Mouse (Mus musculus): ENCODE measurements at regions not wholly inside any gene's neighbourhood (a gene's known extent, or its start where the extent isn't known, plus 50 kb on each side); places are given as distances from the start of the nearest gene placed in this dataset.

- DNase-seq: no peak
Measured at GRCm38 (mm10) chr7:116882268-116882964, 378.2 kb downstream of the Nucb2 start.

DNA sequence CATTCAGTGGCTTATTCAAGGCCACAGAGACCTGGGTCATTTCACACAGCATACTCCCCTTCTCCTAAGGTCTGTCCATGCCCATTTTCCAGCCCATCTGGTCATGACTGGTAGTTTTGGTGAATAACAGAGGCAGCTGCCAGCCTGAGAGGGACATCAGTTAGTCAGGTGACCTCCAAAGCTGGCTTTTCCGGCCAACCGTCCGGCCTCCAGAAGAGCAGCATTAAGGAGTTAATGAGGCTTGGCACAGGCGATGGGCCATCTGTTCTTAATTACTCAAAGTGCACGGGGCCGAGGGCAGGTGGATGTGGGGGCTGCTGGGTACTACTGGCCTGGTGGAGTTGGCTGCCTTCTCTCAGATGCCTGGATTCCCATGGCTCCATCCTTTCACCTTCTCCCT is 389.7 kb downstream of the Nucb2 start:
- peak; percentile 53 to 63 for DNase-seq

DNA sequence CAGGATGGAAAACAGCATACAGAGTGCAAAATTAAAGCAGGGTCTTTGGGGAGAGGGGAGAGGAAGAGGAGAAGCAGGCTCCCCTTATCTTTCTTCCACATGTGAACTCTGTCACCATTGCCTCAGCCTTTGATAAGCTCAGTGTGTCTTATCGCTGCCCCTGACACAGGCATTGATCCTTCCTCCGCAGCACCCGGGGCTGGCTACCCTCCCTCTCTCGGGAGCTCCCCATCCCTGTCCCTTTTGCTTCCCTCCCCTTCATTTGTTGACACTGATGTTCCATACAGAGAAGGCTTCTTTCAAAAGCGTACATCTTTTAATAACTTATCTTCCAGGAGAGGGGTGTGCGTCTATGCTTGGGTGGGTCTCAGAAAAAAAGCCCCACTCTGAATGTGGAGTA is 411.6 kb downstream of the Nucb2 start:
- DNase-seq: no peak

DNA sequence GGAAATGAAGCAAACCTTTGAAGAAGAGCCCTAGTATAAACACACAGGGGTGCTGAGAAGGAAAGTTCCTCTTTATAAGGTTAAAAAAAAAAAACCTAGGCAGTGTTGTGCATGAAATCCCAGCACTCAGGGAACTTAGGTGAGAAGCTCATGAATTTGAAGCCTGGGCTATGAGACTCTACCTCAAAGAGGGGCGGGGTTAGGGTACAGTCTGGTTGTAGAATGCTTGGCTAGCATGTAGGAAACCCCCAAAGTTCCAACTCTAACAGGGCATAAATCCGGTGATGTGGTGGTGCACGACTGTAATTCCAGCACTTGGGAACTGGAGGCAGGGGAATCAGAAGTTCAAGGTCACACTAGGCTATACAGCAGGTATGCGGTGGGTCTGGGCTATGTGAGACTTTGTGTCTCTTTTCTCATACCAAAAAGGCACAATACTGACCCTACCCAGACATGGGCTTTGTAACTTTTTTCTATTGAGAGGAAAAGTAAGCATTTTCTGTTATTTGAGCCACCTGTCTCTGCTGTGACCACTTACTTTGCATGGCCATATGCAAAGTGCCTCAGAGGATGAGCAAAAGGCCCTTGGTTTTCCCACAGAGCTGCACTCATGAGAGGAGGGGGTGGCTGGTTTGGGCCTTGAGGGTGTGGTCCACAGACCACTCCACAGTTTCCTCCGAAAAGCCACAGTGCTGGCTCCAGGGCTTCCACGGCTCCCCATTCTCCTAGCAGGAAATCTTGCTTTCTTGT is 413.9 kb downstream of the Nucb2 start:
- DNase-seq: no peak

DNA sequence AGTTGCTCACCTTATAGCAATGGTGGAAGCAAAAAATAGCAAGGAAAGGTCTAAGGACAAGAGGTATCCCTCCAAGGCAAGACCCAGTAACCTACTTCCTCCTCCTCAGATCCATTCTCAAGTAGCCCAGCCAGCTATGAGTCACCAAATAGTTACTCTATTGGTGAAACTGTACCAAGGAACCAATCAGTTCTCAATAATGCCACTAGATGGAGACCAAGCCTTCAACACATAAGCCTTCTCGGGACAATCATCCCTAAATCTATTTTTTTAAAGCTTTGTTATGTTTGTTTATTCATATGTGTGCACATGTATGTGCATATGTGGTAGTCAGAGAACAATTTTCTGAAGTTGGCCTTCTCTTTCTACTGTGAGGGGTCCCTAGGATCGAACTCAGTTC is 434.3 kb upstream of the Xylt1 start:
- no peak for DNase-seq

GRCm38 (mm10) chr7:116959196-116959895 is 421.4 kb upstream of the Xylt1 start:
- no peak for DNase-seq

DNA sequence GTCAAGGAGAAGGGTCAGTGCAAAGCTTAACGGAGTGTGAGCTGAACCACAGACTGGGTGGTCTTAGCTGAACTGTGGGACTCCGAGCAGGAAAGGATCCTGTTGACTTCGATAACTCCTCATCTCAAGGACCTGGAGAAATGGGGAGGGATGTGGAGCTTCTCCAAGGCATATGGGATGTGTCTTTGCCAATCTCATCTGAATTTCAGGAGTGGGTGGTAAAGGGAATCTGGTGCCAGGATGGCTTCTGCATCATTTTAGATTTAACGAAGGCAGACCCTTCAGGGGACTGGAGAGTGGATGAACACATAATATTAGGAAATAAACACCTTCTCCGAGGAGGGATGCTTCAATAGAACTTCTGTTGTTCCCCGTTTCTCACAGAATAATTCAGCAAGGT is 416.9 kb upstream of the Xylt1 start:
- DNase-seq: no peak

DNA sequence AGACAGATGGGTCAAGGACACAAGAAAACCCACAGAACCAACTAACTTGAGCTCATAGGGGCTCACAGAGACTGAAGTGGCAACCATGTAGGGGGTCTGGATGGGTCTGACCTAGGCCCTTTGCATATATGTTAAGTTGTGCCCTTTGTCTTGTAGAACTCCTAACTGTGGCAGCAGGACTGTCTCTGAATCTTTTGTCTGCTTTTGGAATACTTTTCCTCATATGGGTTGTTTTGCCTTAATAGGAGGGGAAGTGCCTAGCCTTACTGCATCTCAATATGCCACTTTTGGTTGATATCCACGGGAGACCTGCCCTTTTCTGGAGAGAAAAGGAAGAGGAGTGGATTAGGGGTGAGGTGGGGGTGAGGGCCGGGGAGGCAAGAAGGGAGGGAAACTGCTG is 389.4 kb upstream of the Xylt1 start:
- DNase-seq: no peak

DNA sequence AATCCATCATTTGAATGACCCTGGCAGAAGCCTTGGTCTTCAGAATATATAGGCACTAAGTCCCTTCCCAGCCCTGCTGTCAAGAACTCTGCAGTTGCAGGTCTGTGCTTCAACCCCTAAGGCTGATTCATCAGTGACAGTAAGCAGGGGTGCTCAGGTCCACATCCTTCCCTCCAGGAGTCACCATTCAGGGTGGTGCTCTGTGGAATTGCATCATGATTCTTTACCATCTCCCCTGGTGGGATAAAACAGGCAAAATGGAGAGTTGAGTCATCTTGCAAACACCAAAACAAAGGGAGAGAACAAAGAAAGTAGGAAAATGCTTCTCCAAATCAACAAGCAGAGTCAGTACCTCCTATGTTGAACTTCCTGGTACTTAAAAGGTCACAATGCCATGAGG is 388.6 kb upstream of the Xylt1 start:
- DNase-seq: no peak

GRCm38 (mm10) chr7:116995770-116996169 is 385.0 kb upstream of the Xylt1 start:
- DNase-seq: no peak

DNA sequence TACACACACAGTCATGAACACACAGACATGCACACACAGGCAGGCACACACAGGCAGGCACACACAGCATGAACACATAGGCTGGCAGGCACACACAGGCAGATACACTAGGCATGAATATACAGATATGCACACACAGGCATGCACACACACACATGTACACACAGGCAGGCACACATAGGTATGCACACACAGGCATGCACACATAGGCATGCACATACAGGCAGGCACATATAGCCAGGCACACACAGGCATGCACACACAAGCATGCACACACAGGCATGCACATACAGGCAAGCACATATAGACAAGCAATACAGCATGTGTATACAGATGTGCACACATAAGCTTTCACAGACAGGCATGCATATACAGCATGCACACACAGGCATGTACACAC is 377.6 kb upstream of the Xylt1 start:
- DNase-seq: no peak

DNA sequence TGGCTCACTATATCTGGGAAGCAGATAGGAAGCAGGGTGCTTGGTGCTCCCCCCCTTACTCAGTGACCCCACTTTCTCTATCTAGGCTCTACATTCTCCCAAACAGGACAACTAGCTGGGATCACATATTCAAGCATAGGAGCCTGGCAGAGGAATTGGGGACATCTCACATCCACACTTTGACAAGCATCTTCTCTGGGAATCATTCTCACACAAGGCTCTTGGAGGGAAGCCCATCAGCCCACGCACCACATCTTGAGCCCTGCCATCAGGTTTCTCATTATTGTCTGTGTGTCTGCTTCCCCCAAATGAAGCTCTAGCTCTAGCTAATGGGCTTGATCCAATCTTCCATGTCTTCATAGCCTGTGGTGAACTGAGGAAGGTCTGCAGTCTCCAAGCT is 362.4 kb upstream of the Xylt1 start:
- no peak for DNase-seq

DNA sequence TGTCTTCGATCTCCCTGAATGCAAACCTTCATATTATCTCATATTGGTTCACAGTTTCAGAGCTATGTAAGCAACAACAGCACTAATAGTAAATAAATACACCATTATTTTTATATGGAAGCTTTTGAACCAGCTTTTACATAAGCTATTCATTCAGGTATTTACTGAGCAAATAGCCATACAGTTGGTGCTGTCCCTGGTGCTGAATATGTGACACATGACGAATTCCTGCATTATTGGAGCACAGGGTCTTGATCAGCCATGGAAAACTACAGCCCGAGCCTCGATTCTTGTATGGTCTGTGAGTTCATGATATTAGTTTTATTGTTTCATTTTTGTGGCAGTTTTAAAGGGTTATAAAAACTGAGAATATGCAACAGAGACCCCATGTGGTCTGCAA is 359.1 kb upstream of the Xylt1 start:
- no peak for DNase-seq

- no peak for DNase-seq
Measured at GRCm38 (mm10) chr7:117044926-117045325, 335.9 kb upstream of the Xylt1 start.

- no peak for DNase-seq
Measured at GRCm38 (mm10) chr7:117049249-117049648, 331.5 kb upstream of the Xylt1 start.

DNA sequence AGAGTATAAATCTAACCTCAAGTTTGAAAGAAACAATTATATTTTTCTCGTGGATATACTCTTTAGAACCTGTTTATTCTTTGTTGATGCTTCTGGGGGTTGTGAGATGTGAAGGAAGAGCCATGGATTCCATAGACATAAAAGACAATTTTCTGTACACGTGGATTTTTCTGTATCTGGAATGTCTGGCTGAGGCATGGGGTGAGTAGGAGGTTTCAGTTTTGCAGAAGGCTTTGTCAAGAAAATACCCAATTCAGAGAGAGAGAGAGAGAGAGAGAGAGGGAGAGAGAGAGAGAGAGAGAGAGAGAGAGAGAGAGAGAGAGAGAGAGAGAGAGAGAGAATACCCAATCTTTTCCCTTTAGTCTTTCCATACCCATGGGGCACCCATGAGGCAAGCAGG is 315.0 kb upstream of the Xylt1 start:
- no peak for DNase-seq

GRCm38 (mm10) chr7:117090911-117091550 is 289.7 kb upstream of the Xylt1 start:
- no peak for DNase-seq

GRCm38 (mm10) chr7:117092860-117093259 is 287.9 kb upstream of the Xylt1 start:
- no peak for DNase-seq

- no peak for DNase-seq
Measured at GRCm38 (mm10) chr7:117097618-117098017, 283.2 kb upstream of the Xylt1 start.

GRCm38 (mm10) chr7:117099041-117099440 is 281.7 kb upstream of the Xylt1 start:
- no peak for DNase-seq

GRCm38 (mm10) chr7:117103035-117103434 is 277.7 kb upstream of the Xylt1 start:
- no peak for DNase-seq

DNA sequence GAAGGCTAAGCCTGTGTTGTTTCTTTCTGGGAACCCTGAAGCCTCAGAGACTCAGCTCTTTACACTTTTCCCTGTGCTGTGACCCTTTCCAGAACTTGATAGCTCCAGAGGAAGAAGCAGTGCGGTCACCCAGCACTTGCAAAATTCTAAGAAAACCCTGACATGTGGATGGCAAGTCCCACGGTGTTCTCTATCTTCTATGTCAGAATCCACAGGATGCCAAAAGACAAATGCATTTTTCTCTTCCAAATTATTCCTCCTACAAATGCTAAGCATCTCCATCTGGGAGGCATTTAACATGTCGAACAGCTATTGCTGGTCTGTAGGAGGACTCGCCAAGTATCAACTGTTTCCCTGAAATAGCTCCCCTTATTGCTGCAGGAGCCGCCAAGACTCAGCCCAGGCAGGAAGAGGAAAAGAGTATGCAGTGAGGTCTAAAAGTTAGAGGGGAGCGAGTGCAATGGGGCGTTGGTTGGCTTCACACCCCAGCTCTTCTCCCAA is 274.0 kb upstream of the Xylt1 start:
- no peak for DNase-seq

DNA sequence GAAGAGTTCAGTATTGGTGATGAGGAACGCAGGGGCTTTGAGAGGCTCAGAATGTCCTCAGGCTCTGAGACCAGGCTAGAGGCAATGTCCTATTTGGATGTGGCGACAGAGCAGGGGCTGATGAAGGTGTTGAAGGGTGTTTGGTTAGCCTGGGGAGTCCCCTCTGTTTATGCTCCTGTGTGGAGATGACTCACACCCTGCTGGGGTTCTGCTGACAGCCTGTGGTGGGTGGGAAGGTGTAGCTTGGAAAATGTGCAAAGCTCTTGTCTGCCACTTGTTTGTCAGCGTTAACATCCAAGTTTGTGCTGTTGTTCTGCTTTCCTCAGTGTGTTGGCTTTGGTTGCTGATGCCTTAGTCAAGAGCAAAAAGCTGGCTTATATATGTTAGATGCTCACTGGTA is 272.4 kb upstream of the Xylt1 start:
- DNase-seq: no peak

Measured in cerebellum, postnatal 36 days (tissue).